Mouse (Mus musculus) stomach, postnatal 0 days (tissue): ENCODE results near the gene Tpbg. TPM values are rescaled to one million over a fixed set of nuclear protein-coding genes. Genes with fewer than 3 reads are reported as not detected.

Source experiments
- ATAC-seq: fragments of 200-750 bp; cut with Nextera tagmentation; 2 replicates; pipeline ENCODE4 v1.8.0; 2017; ENCODE audit not compliant: low FRiP score, low TSS enrichment
- DNase-seq: peaks from one replicate; pipeline ENCODE4 v3.0.0-alpha.2; 2016; ENCODE audit warnings: low spot score
- H3K27ac ChIP-seq: fragments of 300-500 bp; sonication (generic); replicated peaks from 2 replicates; pipeline ENCODE4 v1.5.1; 2014; ENCODE audit warnings: mild to moderate bottlenecking, control low read depth
- H3K27me3 ChIP-seq: fragments of 300-500 bp; sonication (generic); 2 replicates; pipeline ENCODE4 v1.6.1; 2014; ENCODE audit warnings: low read length; ENCODE audit not compliant: control insufficient read depth, insufficient read depth
- H3K36me3 ChIP-seq: fragments of 300-500 bp; sonication (generic); 2 replicates; pipeline ENCODE4 v1.6.1; 2014; ENCODE audit warnings: low read length, mixed read lengths; ENCODE audit not compliant: control insufficient read depth, insufficient read depth
- H3K4me1 ChIP-seq: fragments of 300-500 bp; sonication (generic); replicated peaks from 2 replicates; pipeline ENCODE4 v1.6.1; 2014; ENCODE audit warnings: antibody characterized with exemption; ENCODE audit not compliant: control insufficient read depth, insufficient read depth
- H3K4me2 ChIP-seq: fragments of 300-500 bp; sonication (generic); replicated peaks from 2 replicates; pipeline ENCODE4 v1.6.1; 2014; ENCODE audit warnings: low read depth, mild to moderate bottlenecking, control low read depth, moderate library complexity
- H3K4me3 ChIP-seq: fragments of 300-500 bp; sonication (generic); 2 replicates; pipeline ENCODE4 v1.5.1; 2014; ENCODE audit warnings: low read depth, low read length, control low read depth
- H3K9ac ChIP-seq: fragments of 300-500 bp; sonication (generic); 2 replicates; pipeline ENCODE4 v1.6.1; 2014; ENCODE audit warnings: mild to moderate bottlenecking, low read length, control low read depth, mixed read lengths
- H3K9me3 ChIP-seq: fragments of 300-500 bp; sonication (generic); 2 replicates; pipeline ENCODE4 v1.6.1; 2016; ENCODE audit warnings: low read length; ENCODE audit not compliant: control insufficient read depth
- CTCF ChIP-seq: IDR thresholded peaks from 2 replicates; pipeline ENCODE4 v1.5.1; 2016; ENCODE audit warnings: antibody characterized with exemption, low read depth, mild to moderate bottlenecking, moderate library complexity
- EP300 ChIP-seq: optimal IDR thresholded peaks from 2 replicates; pipeline ENCODE3; 2016; ENCODE audit warnings: antibody characterized with exemption
- WGBS: fragments of 180-500 bp; shearing (Covaris S2); extraction: QIAGEN DNeasy Blood & Tissue Kit; methylation state at CpG from one replicate; pipeline ENCODE4 v1.1.7; 2014; 5-methylcytosine and 5-hydroxymethylcytosine counted together
- polyA plus RNA-seq: library from polyadenylated mRNA; unstranded; fragments of >200 nt; fragmentation: Nextera tagmentation; extraction: Ambion mirVana; gene quantifications from 2 replicates; pipeline ENCODE4 v1.2.1, GENCODE M21; 2015

Tpbg gene
- polyA plus RNA-seq, 1 experiment from 2014 or later: 3.8 TPM

- no peak for ATAC-seq
- WGBS: 73% methylated on average over 7 of the region's 7 CpGs
- H3K36me3 ChIP-seq: no peaks in the 10 kb centered on the region
- TF ChIP-seq EP300 (no peak), CTCF (no peak)
- no peaks in the 10 kb centered on the region for H3K4me1 ChIP-seq
- H3K9ac ChIP-seq: no peak overlapping the region
- H3K9me3 ChIP-seq: no peaks in the 10 kb centered on the region
- H3K4me3 ChIP-seq: no peak overlapping the region
- no peak for DNase-seq
- no peaks in the 10 kb centered on the region for H3K27me3 ChIP-seq
- no peak overlapping the region for H3K4me2 ChIP-seq
- no peak overlapping the region for H3K27ac ChIP-seq
Observed at GRCm38 (mm10) chr9:85872908-85873307, 30.7 kb downstream of the Tpbg start.

GRCm38 (mm10) chr9:85893681-85894080 is 51.5 kb downstream of the Tpbg start:
- no peak for DNase-seq
- WGBS: 63% methylated on average over 5 of the region's 5 CpGs
- no peak overlapping the region for H3K4me2 ChIP-seq
- ATAC-seq: no peak
- H3K4me1 ChIP-seq: no peaks in the 10 kb centered on the region
- no peaks in the 10 kb centered on the region for H3K36me3 ChIP-seq
- no peak overlapping the region for H3K9ac ChIP-seq
- no peaks in the 10 kb centered on the region for H3K9me3 ChIP-seq
- H3K27ac ChIP-seq: no peak overlapping the region
- no peaks in the 10 kb centered on the region for H3K27me3 ChIP-seq
- TF ChIP-seq CTCF (no peak), EP300 (no peak)
- no peak overlapping the region for H3K4me3 ChIP-seq

Other genes starting within 250 kb of the Tpbg start
- gene Ibtk, start 93.0 kb upstream of the Tpbg start, polyA plus RNA-seq: 18.0 and 19.7 TPM in 2 replicates